Mouse (Mus musculus): Measurements from ENCODE around the gene Galk1.
"Not testable (repeated sequence)": the region's sequence is repeated elsewhere in the genome, so short reads cannot be mapped to it uniquely, and the experiment has no call there.

- not testable (repeated sequence) for TF ChIP-seq CTCF (IDR thresholded peaks at IDR 0.05; ENCODE audit: low read depth); EP300 (optimal IDR thresholded peaks at IDR 0.05)
Observed at GRCm38 (mm10) chr11:116018867-116019266, 6.3 kb upstream of the Galk1 start.
